ENCODE assay signal across 19 mouse cellular contexts in the genomic region with DNA sequence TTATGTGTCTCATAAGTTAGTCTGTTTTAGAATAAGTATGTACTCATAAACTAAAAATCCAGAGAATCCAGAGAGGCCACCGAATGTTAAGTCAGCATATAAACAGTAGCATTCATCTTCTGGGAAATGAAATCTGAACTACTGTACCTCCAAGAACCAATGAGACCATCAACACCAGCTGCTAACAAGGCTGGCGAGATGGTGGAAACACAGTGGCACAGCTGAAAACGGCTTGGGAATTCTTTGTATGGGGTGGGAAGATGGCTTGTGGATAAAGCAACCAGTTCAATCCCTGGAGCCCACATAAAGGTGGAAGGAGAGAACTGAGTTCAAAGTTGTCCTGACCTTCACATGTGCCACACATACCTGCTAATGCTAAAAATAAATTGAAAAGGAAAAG.
"Had no signal": no experiment of that assay in that cellular context is flagged by ENCODE, and none has a peak within 500 bp of the region (broad histone marks: within the 10 kb centered on the region; RNA-seq: fewer than 3 reads in every experiment).

No protein-coding gene starts in this region.

- H3K4me2 ChIP-seq: limb, embryonic 13.5 days; liver, embryonic 12.5 days; liver, embryonic 15.5 days; lung, embryonic 15.5 days; midbrain, embryonic 13.5 days had no signal

- DNase-seq: kidney, postnatal 25 days; layer of hippocampus, adult 9-11 months; liver; lung, adult 18-20 months; lung, postnatal 10 days; lung, postnatal 36 days; thymus, adult 18-20 months; thymus, postnatal 36 days had no signal

- H3K9ac ChIP-seq: limb, embryonic 13.5 days; liver, embryonic 12.5 days; liver, embryonic 15.5 days; lung, embryonic 15.5 days; midbrain, embryonic 13.5 days had no signal

- H3K27ac ChIP-seq: kidney, postnatal 0 days; limb, embryonic 10.5 days; limb, embryonic 13.5 days; liver, embryonic 12.5 days; liver, embryonic 15.5 days; lung, embryonic 15.5 days; midbrain, embryonic 10.5 days; midbrain, embryonic 13.5 days had no signal

- ATAC-seq: liver, embryonic 12.5 days; midbrain, embryonic 13.5 days; midbrain, embryonic 16.5 days had no signal

- H3K27me3 ChIP-seq: limb, embryonic 13.5 days; liver, embryonic 12.5 days; liver, embryonic 15.5 days; lung, embryonic 15.5 days; megakaryocyte, embryonic 14.5 days; midbrain, embryonic 13.5 days had no signal

- H3K4me3 ChIP-seq: layer of hippocampus, adult 2 months; limb, embryonic 10.5 days; limb, embryonic 13.5 days; liver, embryonic 12.5 days; liver, embryonic 15.5 days; lung, embryonic 15.5 days; megakaryocyte, embryonic 14.5 days; midbrain, embryonic 10.5 days; midbrain, embryonic 13.5 days had no signal

- H3K9me3 ChIP-seq: limb, embryonic 10.5 days; limb, embryonic 13.5 days; liver, embryonic 12.5 days; liver, embryonic 15.5 days; lung, embryonic 15.5 days; megakaryocyte, embryonic 14.5 days; midbrain, embryonic 10.5 days; midbrain, embryonic 13.5 days had no signal
